Mouse (Mus musculus) stomach, postnatal 0 days (tissue): ENCODE data around the gene Sec23b.
A peak's percentile ranks its signal among the peaks of the same experiment; 100 is the strongest.

Experiments
- CTCF ChIP-seq: IDR thresholded peaks from 2 replicates; pipeline ENCODE4 v1.5.1; 2016; ENCODE audit warnings: antibody characterized with exemption, low read depth, mild to moderate bottlenecking, moderate library complexity
- EP300 ChIP-seq: optimal IDR thresholded peaks from 2 replicates; pipeline ENCODE3; 2016; ENCODE audit warnings: antibody characterized with exemption

GRCm38 (mm10) chr2:144526981-144527820 is 28.8 kb upstream of the Sec23b start, which contains the start of the genes Dzank1 and Polr3f:
- TF ChIP-seq CTCF (peak; percentile 28; the same call in 1 of the 2 replicates), EP300 (peak; percentile 88)
